Mouse (Mus musculus) embryonic facial prominence, embryonic 14.5 days (tissue): ENCODE measurements around the gene C2cd2. TPM values are rescaled to one million over a fixed set of nuclear protein-coding genes. Genes with fewer than 3 reads are reported as not detected.

Experiments
- ATAC-seq: fragments of 200-750 bp; cut with Nextera tagmentation; 2 replicates; pipeline ENCODE4 v1.8.0; 2017; ENCODE audit warnings: low read depth, moderate number of reproducible peaks, moderate TSS enrichment
- DNase-seq: peaks from one replicate; pipeline ENCODE4 v3.0.0-alpha.2; 2015; ENCODE audit warnings: low spot score
- H3K27ac ChIP-seq: fragments of 300-500 bp; sonication (generic); replicated peaks from 2 replicates; pipeline ENCODE4 v1.5.1; 2014; ENCODE audit warnings: low read depth, mild to moderate bottlenecking, low read length, moderate library complexity
- H3K27me3 ChIP-seq: fragments of 300-500 bp; sonication (generic); replicated peaks from 2 replicates; pipeline ENCODE4 v1.6.1; 2014; ENCODE audit warnings: low read length; ENCODE audit not compliant: control insufficient read depth, insufficient read depth
- H3K36me3 ChIP-seq: fragments of 300-500 bp; sonication (generic); 2 replicates; pipeline ENCODE4 v1.6.1; 2014; ENCODE audit warnings: low read length, mixed read lengths; ENCODE audit not compliant: control insufficient read depth, insufficient read depth
- H3K4me1 ChIP-seq: fragments of 300-500 bp; sonication (generic); 2 replicates; pipeline ENCODE4 v1.6.1; 2014; ENCODE audit warnings: antibody characterized with exemption, low read length; ENCODE audit not compliant: control insufficient read depth, insufficient read depth
- H3K4me2 ChIP-seq: fragments of 300-500 bp; sonication (generic); 2 replicates; pipeline ENCODE4 v1.6.1; 2014; ENCODE audit warnings: low read depth, mild to moderate bottlenecking, low read length, moderate library complexity, mixed read lengths
- H3K4me3 ChIP-seq: fragments of 300-500 bp; sonication (generic); 2 replicates; pipeline ENCODE4 v1.5.1; 2014; ENCODE audit warnings: low read depth, mild to moderate bottlenecking, low read length
- H3K9ac ChIP-seq: fragments of 300-500 bp; sonication (generic); 2 replicates; pipeline ENCODE4 v1.6.1; 2014; ENCODE audit warnings: low read depth, mild to moderate bottlenecking, low read length, moderate library complexity, mixed read lengths
- H3K9me3 ChIP-seq: fragments of 300-500 bp; sonication (generic); 2 replicates; pipeline ENCODE4 v1.6.1; 2016; ENCODE audit warnings: low read length; ENCODE audit not compliant: control insufficient read depth
- WGBS: fragments of 180-500 bp; shearing (Covaris S2); extraction: QIAGEN DNeasy Blood & Tissue Kit; methylation state at CpG from one replicate; pipeline ENCODE4 v1.1.7; 2014; 5-methylcytosine and 5-hydroxymethylcytosine counted together
- polyA plus RNA-seq: library from polyadenylated mRNA; unstranded; fragments of >200 nt; fragmentation: Nextera tagmentation; extraction: Ambion mirVana; gene quantifications from 2 replicates; pipeline ENCODE4 v1.2.1, GENCODE M21; 2014

Gene C2cd2
- polyA plus RNA-seq, 1 experiment from 2014 or later, result 24.5 TPM

DNA sequence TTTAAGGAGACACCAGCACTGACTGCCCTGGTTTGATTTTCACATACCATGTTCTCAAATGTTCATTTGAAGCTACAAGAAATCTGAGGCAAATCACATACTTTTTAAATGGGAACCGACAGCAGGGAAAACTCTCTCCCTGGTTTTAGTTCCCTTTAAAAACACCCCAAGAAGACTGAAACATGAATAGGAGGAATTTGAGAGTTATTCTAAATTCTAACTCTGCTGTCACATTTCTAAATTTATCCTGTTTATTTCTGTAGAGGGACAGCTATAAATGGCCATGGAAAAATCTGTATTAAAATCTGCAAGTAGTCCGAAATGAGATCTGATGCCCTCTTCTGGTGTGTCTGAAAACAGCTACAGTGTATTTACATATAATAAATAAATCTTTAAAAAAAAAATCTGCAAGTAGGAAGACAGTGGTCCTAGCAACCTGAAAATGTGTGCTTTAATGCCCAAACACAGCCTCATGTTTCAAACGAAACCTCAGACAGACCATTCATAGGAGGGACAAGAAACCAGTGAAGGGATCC lies 98.4 kb downstream of the C2cd2 start:
- H3K27me3 ChIP-seq, result no peaks in the 10 kb centered on the region
- DNase-seq, result no peak
- H3K4me3 ChIP-seq, result no peak overlapping the region
- ATAC-seq, result no peak
- H3K27ac ChIP-seq, result no peak overlapping the region
- H3K9ac ChIP-seq, result no peak overlapping the region
- no peaks in the 10 kb centered on the region for H3K9me3 ChIP-seq
- 70% methylated on average over 3 of the region's 3 CpGs for WGBS
- peaks cover 37% of the 10 kb centered on the region for H3K36me3 ChIP-seq
- H3K4me2 ChIP-seq, result no peak overlapping the region
- no peaks in the 10 kb centered on the region for H3K4me1 ChIP-seq

DNA sequence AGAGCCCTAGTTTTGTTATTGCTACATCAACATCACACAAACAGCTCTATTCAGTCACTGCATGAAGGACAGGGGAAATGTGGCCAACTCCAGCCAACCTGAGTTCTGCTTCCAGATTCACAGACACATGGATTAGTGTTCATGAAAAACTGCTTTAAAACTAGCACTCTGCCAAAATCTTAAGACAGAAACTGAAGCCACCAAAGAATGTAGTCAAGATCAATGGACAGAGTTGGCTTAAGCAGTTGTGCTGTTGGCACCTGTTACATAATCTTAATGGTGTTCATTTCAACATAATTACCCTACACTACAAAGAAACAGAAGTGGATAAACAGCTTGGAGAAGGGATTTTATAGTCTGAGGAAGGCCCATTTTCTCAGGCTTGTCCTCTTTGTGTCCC lies 106.3 kb downstream of the C2cd2 start:
- no peak for ATAC-seq
- peaks cover 10% of the 10 kb centered on the region; the same call in 1 of the 2 replicates for H3K36me3 ChIP-seq
- H3K4me3 ChIP-seq, result no peak overlapping the region
- H3K27me3 ChIP-seq, result no peaks in the 10 kb centered on the region
- no peak overlapping the region for H3K9ac ChIP-seq
- no peak overlapping the region for H3K4me2 ChIP-seq
- no peak overlapping the region for H3K27ac ChIP-seq
- H3K4me1 ChIP-seq, result peaks cover 2% of the 10 kb centered on the region; the same call in 1 of the 2 replicates
- no peak for DNase-seq
- no peaks in the 10 kb centered on the region for H3K9me3 ChIP-seq

DNA sequence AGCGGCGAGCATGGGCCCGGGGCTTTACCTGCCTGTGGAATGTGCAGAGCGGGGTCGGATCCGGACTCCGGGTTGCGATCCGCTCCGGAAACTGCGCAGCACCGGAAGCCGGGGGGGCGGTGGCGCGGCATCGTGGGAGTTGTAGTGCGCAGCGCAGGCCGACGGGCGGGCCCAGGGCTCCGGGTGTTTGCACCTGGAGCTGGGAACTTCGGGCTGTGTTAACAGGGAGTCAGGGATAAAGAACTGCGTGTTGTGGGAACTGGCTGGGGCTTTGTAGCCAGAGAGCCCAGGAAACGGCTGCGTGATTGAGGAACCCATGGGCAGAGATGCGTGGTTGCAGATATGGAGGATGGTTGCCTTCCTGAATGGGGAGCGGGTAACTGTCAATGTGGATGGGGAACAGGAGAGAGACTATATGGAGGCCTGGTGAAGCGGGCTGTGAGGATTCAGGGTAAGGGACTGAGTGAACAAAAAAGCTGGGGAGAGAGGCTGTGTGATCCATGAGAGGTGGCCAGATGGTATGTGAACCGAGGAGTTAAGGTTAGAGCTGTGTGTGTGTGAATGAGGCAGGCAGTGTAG lies 110.6 kb downstream of the C2cd2 start, which contains the start of gene Prdm15:
TSS of gene Prdm15 (minus strand) at position 110 of the 579 bp plus-strand sequence.
- no peaks in the 10 kb centered on the region; the same call in 1 of the 2 replicates for H3K36me3 ChIP-seq
- H3K4me2 ChIP-seq, result peak within 1 kb of the TSS; percentile 76
- DNase-seq (peak; percentile 93), ATAC-seq (peak; percentile 91)
- peak within 1 kb of the TSS; percentile 87 for H3K4me3 ChIP-seq
- H3K9ac ChIP-seq, result peak within 1 kb of the TSS; percentile 99
- no peaks in the 10 kb centered on the region for H3K27me3 ChIP-seq
- H3K9me3 ChIP-seq, result no peaks in the 10 kb centered on the region
- H3K4me1 ChIP-seq, result peaks cover 11% of the 10 kb centered on the region
- WGBS, result 1% methylated on average over 23 of the region's 31 CpGs
- peak within 1 kb of the TSS; percentile 99 for H3K27ac ChIP-seq

DNA sequence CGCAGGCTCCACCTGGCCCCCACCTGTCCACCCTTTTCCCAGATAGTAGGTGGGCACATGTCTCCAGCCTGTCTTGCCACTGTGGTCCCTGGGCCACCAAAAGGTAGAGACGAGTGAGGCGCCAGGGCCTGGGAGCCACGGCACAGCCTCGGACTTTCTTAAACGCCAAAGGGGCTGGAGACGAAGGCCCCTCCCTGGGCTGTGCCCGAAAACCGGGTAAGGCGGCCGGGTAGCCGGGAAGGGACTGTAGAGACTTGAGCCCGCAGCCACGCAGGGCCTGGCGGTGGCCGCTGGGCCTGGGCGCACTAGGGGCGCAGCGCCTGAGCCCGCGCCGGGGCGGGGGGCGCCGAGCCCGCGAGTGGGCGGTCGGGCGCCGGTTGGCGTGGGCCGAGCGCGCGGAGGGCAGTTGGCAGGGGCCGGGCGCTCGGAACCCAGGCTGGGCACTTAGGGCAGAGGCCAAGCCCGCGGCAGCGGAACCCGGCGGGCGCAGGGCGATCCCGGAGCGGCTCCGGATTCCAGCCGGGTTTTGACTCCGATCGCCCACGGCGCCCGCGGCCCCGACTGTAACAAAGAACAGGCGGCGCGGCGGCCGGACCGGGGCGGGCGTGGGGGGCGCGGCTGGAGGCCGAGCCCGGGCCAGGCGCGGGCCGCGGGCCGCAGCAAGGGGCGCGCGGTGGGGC lies 111.2 kb downstream of the C2cd2 start:
- DNase-seq (peak; percentile 91), ATAC-seq (peak; percentile 93)
- Histone ChIP-seq H3K27me3 (no peaks in the 10 kb centered on the region), H3K9ac (peak overlapping the region; percentile 99), H3K4me3 (peak overlapping the region; percentile 87), H3K9me3 (no peaks in the 10 kb centered on the region), H3K4me2 (peak overlapping the region; percentile 76), H3K27ac (peak overlapping the region; percentile 99), H3K4me1 (peaks cover 11% of the 10 kb centered on the region), H3K36me3 (no peaks in the 10 kb centered on the region; the same call in 1 of the 2 replicates)
- 1% methylated on average over 29 of the region's 77 CpGs for WGBS

DNA sequence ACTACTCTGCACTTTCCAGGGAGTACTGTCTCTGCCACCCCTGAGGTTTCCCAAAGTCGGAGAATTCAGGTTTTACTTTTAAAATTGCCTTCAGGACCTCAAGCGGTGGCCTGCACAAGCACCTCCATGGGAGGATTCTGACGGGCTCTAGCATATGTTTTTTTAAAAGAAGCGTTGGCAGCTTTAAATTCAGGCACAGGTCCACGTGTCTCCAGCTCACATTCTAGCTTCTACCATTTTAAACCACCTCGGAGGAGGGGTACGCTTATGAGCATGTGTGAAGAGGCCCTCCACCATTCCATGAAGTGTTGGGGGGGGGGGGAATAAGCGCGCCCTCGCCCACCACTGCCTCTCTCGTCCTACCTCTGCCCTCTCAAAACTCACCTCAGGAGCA lies 111.7 kb downstream of the C2cd2 start:
- DNase-seq, result peak; percentile 80
- H3K9me3 ChIP-seq, result no peaks in the 10 kb centered on the region
- peaks cover 11% of the 10 kb centered on the region for H3K4me1 ChIP-seq
- peak overlapping the region; percentile 99 for H3K9ac ChIP-seq
- ATAC-seq, result peak; percentile 56
- 0% methylated on average over 11 of the region's 11 CpGs for WGBS
- no peaks in the 10 kb centered on the region; the same call in 1 of the 2 replicates for H3K36me3 ChIP-seq
- peak overlapping the region; percentile 99 for H3K27ac ChIP-seq
- no peaks in the 10 kb centered on the region for H3K27me3 ChIP-seq
- peak overlapping the region; percentile 76 for H3K4me2 ChIP-seq
- H3K4me3 ChIP-seq, result peak overlapping the region; percentile 87

DNA sequence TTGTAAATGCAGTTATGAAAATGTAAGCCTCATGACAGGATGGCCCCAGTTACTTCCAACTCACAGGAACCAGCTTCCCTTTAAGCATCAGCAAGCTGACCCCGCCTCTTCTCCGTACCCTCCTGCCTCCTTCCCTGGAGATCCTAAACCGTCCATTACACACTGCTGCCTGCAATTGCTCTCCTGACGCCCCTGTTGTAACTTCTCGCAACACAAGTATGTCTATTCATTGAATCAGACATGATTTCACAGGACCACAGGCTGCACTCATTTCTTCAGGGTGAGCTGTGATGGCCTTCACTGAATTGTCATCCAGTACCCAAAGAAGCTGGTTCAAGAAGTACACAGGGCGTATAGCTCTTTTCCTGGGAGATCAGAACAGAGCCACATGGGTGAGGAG lies 113.6 kb downstream of the C2cd2 start:
- H3K27ac ChIP-seq, result no peak overlapping the region
- H3K4me3 ChIP-seq, result no peak overlapping the region
- H3K36me3 ChIP-seq, result no peaks in the 10 kb centered on the region; the same call in 1 of the 2 replicates
- no peaks in the 10 kb centered on the region for H3K9me3 ChIP-seq
- H3K9ac ChIP-seq, result no peak overlapping the region
- peaks cover 11% of the 10 kb centered on the region for H3K4me1 ChIP-seq
- no peak for DNase-seq
- no peak overlapping the region for H3K4me2 ChIP-seq
- ATAC-seq, result no peak
- WGBS, result 83% methylated on average over 6 of the region's 6 CpGs
- no peaks in the 10 kb centered on the region for H3K27me3 ChIP-seq

DNA sequence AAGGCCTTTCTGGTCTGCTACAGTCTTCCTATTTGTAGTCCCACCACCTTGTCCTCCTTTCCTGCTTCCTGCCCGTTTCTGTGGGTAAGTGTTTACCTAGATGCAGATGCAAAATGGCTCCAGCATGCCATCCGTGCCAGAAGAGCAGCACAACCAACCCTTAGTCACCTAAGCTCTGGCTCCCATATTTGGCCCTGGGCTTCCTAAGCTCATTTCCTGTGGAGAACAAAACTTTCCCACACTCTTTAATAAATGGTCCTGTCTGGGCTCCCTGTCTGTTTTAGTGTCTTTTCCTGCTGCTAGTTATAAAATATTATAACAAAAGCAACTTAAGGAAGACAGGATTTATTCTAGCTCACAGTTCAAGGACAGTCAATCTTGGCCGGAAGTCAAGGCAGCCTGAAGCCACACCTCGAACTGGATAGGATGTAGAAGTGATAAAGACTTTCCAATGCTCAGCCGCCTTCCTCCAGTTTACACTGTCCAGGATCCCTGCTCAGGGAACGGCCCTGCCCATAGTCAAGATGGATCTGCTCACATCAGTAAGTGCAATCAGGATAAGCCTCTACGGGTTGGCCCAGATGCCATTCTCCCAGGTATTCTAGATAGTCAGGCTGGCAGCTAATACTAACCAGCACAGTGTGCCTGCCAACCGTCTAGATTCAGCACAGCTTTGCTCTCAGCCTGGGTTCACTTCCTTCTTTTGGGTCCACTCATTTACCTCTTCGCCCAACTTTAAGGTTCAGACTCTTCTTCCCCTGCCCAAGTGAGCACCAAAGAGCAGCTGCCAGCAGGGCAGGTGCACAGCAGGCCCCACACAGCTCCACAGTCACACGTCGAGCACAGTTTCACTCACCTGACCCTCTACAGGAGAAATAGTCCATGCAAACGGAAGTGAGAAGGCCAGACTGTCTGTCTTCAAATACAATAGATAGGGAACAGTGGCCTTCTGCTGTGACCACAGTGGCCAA lies 117.1 kb downstream of the C2cd2 start:
- no peak overlapping the region for H3K27ac ChIP-seq
- peaks cover 6% of the 10 kb centered on the region for H3K4me1 ChIP-seq
- 89% methylated on average over 12 of the region's 12 CpGs for WGBS
- DNase-seq (no peak), ATAC-seq (no peak)
- peaks cover 9% of the 10 kb centered on the region; the same call in 1 of the 2 replicates for H3K36me3 ChIP-seq
- H3K9me3 ChIP-seq, result no peaks in the 10 kb centered on the region
- no peak overlapping the region for H3K4me3 ChIP-seq
- no peak overlapping the region for H3K9ac ChIP-seq
- no peak overlapping the region for H3K4me2 ChIP-seq
- H3K27me3 ChIP-seq, result no peaks in the 10 kb centered on the region

DNA sequence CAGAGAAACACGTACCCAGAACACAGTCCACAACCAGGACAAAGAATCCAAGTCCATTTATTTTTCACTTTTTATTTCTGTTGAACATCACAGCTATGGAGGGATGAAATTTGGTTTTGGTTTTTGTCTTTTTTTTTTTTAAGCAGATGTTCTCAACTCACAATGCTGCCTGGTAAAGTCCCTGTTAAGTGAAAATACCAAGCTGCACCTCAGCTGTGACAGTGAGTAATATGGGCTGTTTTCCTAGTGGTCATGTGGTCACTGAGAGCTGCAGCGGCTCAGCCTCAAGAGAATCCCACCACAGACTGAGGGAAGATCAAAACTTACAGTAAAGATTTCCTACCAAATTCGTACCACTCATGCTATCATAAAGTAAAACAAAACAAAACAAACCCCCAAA lies 130.2 kb downstream of the C2cd2 start:
- no peak for DNase-seq
- peaks cover 92% of the 10 kb centered on the region for H3K36me3 ChIP-seq

More for the DNA sequence above, 130.2 kb downstream of the C2cd2 start:
- no peaks in the 10 kb centered on the region for H3K9me3 ChIP-seq
- H3K27ac ChIP-seq, result no peak overlapping the region
- H3K4me1 ChIP-seq, result no peaks in the 10 kb centered on the region
- H3K4me2 ChIP-seq, result no peak overlapping the region
- no peak for ATAC-seq
- no peak overlapping the region for H3K4me3 ChIP-seq
- H3K27me3 ChIP-seq, result no peaks in the 10 kb centered on the region
- H3K9ac ChIP-seq, result no peak overlapping the region
- WGBS, result 83% methylated on average over 3 of the region's 3 CpGs
